Mouse (Mus musculus) liver, postnatal 0 days (tissue): ENCODE data around the gene Plppr3.

Experiments used
- CTCF ChIP-seq: sonication (generic); IDR thresholded peaks from 2 replicates; pipeline ENCODE4 v1.5.1; 2016; ENCODE audit warnings: antibody characterized with exemption, low read depth
- EP300 ChIP-seq: IDR thresholded peaks from 2 replicates; pipeline ENCODE4 v1.6.1; 2016; ENCODE audit warnings: antibody characterized with exemption, low read depth, mild to moderate bottlenecking

DNA sequence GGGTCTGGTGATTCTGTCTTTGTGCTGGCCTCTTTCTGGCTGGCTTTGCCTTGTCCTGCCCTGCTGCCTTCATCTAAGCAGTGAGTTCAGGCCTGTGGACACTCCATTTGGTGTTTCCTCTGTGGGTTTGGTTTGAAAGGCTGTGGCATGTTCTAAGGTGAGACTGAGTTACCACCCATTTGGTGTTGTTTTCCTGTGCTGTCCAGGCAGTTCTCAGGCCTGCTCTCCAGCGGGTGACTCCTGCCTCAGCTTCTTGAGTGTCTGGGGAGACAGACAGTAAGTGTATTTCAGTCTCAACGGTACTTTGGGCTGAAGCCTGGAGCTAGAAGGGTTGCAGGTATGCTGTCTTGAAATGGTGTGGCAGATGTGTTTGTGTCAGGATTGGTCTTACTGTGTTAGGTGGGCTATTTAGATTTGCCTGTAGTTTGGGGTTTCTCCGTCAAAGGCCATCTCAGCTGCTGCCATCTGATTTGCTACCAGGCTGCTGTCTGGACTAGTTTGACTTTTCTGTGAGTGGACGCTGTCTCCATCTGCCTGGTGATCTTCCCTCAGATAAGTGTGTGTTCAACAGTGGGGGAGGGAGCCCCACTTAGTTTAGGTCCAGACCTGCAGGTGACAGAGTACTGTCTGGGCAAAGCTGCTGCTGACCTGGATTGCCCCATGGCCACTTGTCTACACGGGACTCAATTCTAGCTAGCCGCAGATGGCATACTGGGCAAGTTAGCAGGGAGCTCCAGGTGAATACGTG lies 17.6 kb downstream of the Plppr3 start:
- TF ChIP-seq CTCF: no peak
- TF ChIP-seq EP300: no peak
